Comparison of ENCODE assay signal across 12 mouse cellular contexts in genomic region chr2:83126340-83126739, GRCm38 (mm10).
"Had no signal": no experiment of that assay in that cellular context is flagged by ENCODE, and none has a peak within 500 bp of the region (broad histone marks: within the 10 kb centered on the region; RNA-seq: fewer than 3 reads in every experiment).

No protein-coding gene starts in this region.

- H3K36me3 ChIP-seq: limb, embryonic 13.5 days; liver, embryonic 15.5 days; midbrain, embryonic 13.5 days had no signal

- H3K9ac ChIP-seq: limb, embryonic 13.5 days; liver, embryonic 15.5 days; midbrain, embryonic 13.5 days had no signal

- H3K4me1 ChIP-seq: liver, embryonic 15.5 days had no signal

- H3K9me3 ChIP-seq: limb, embryonic 13.5 days; liver, embryonic 15.5 days; midbrain, embryonic 13.5 days had no signal

- DNase-seq: kidney, adult 11 months; kidney, adult 9 months; kidney, postnatal 36 days; layer of hippocampus, adult 9-11 months; layer of hippocampus, postnatal 36 days; right cerebral cortex, postnatal 14 days; thymus, postnatal 4 days had no signal

- H3K4me3 ChIP-seq: limb, embryonic 13.5 days; liver, embryonic 15.5 days; midbrain, embryonic 13.5 days had no signal

- ATAC-seq: midbrain, embryonic 13.5 days had no signal

- H3K27ac ChIP-seq: kidney, postnatal 0 days; limb, embryonic 13.5 days; liver, embryonic 15.5 days; midbrain, embryonic 13.5 days had no signal

- H3K4me2 ChIP-seq: limb, embryonic 13.5 days; liver, embryonic 11.5 days; liver, embryonic 15.5 days; midbrain, embryonic 13.5 days had no signal

- H3K27me3 ChIP-seq: limb, embryonic 13.5 days; liver, embryonic 15.5 days; midbrain, embryonic 13.5 days had no signal
